Mouse (Mus musculus): Measurements from ENCODE around the gene Pgm5. TPM values are rescaled to one million over a fixed set of nuclear protein-coding genes. Genes with fewer than 3 reads are reported as not detected.
A peak's percentile ranks its signal among the peaks of the same experiment; 100 is the strongest.

The Pgm5 gene
- 8.8 and 10.0 TPM in 2 replicates for polyA plus RNA-seq (2014; fragmentation: Nextera tagmentation; extraction: Ambion mirVana)

GRCm38 (mm10) chr19:24861612-24862451, at the start of gene Pgm5:
Pgm5 (minus strand) TSS chr19:24861855.
- WGBS = under 1% methylated on average over 33 of the region's 39 CpGs
- Histone ChIP-seq H3K27me3 (replicated peaks; ENCODE audit: control insufficient read depth, insufficient read depth, low read length) (0 out of 2 replicates have a peak, but pooled peaks cover 4% of the 10 kb centered on the region), H3K9ac (ENCODE audit: low read length) (peak within 1 kb of the TSS; percentile 68), H3K4me3 (ENCODE audit: low read depth, low read length) (peak within 1 kb of the TSS; percentile 64), H3K4me1 (replicated peaks; ENCODE audit: control insufficient read depth, insufficient read depth, low read length) (peaks cover 4% of the 10 kb centered on the region; the same call in 1 of the 2 replicates), H3K4me2 (ENCODE audit: low read length) (peak within 1 kb of the TSS; percentile 63), H3K9me3 (ENCODE audit: control insufficient read depth, low read length) (no peaks in the 10 kb centered on the region), H3K27ac (ENCODE audit: low read depth) (peak within 1 kb of the TSS; percentile 74), H3K36me3 (ENCODE audit: control insufficient read depth, insufficient read depth, low read length) (no peaks in the 10 kb centered on the region)
- peak; percentile 81 for ATAC-seq (replicated peaks; ENCODE audit: low FRiP score, low TSS enrichment, low read depth)
- DNase-seq (ENCODE audit: low spot score) = peak; percentile 69

- ATAC-seq (replicated peaks; ENCODE audit: low FRiP score, low TSS enrichment, low read depth) (no peak), DNase-seq (ENCODE audit: low spot score) (no peak)
- Histone ChIP-seq H3K27ac (ENCODE audit: low read depth) (no peak overlapping the region), H3K4me1 (replicated peaks; ENCODE audit: control insufficient read depth, insufficient read depth, low read length) (no peaks in the 10 kb centered on the region), H3K9me3 (ENCODE audit: control insufficient read depth, low read length) (no peaks in the 10 kb centered on the region), H3K9ac (ENCODE audit: low read length) (no peak overlapping the region), H3K27me3 (replicated peaks; ENCODE audit: control insufficient read depth, insufficient read depth, low read length) (peaks cover 14% of the 10 kb centered on the region), H3K4me3 (ENCODE audit: low read depth, low read length) (no peak overlapping the region), H3K36me3 (ENCODE audit: control insufficient read depth, insufficient read depth, low read length) (no peaks in the 10 kb centered on the region), H3K4me2 (ENCODE audit: low read length) (no peak overlapping the region)
- 92% methylated on average over 3 of the region's 3 CpGs for WGBS
These were observed 46.9 kb upstream of the Pgm5 start for GRCm38 (mm10) chr19:24908385-24909155.

GRCm38 (mm10) chr19:24907655-24908054, 46.0 kb upstream of the Pgm5 start:
- Histone ChIP-seq H3K4me2 (ENCODE audit: low read length) (no peak overlapping the region), H3K27me3 (replicated peaks; ENCODE audit: control insufficient read depth, insufficient read depth, low read length) (peaks cover 23% of the 10 kb centered on the region), H3K9ac (ENCODE audit: low read length) (no peak overlapping the region), H3K4me1 (replicated peaks; ENCODE audit: control insufficient read depth, insufficient read depth, low read length) (no peaks in the 10 kb centered on the region), H3K4me3 (ENCODE audit: low read depth, low read length) (no peak overlapping the region), H3K9me3 (ENCODE audit: control insufficient read depth, low read length) (no peaks in the 10 kb centered on the region), H3K27ac (ENCODE audit: low read depth) (no peak overlapping the region), H3K36me3 (ENCODE audit: control insufficient read depth, insufficient read depth, low read length) (no peaks in the 10 kb centered on the region)
- ATAC-seq (replicated peaks; ENCODE audit: low FRiP score, low TSS enrichment, low read depth) (no peak), DNase-seq (ENCODE audit: low spot score) (no peak)
- WGBS = 92% methylated on average over 4 of the region's 6 CpGs

- H3K36me3 ChIP-seq (ENCODE audit: control insufficient read depth, insufficient read depth, low read length) = no peaks in the 10 kb centered on the region
- WGBS = 48% methylated on average over 2 of the region's 2 CpGs
These were observed 41.2 kb upstream of the Pgm5 start for GRCm38 (mm10) chr19:24902821-24903220.

DNA sequence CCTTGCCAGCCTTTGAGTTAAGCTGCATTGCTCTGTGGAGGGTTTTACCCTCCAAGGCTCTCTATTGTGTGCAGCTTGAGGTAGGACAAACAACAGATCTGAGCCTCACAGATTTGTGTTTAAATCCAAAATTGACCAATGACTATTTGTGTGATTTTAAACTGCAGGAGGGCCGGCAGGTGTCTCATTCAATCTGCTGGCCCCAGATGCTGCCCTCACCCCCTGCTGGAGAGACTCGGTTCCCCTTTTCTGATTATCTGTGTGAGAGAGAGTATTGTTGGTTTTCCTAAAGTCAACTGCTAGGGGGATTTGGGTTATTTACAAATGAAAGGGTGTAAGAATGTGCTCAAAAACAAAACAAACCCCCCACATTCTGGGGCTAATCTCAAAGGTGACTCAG, 40.6 kb upstream of the Pgm5 start:
- H3K4me3 ChIP-seq (ENCODE audit: low read depth, low read length) = no peak overlapping the region
- peak; percentile 49 for DNase-seq (ENCODE audit: low spot score)
- no peaks in the 10 kb centered on the region for H3K9me3 ChIP-seq (ENCODE audit: control insufficient read depth, low read length)
- H3K9ac ChIP-seq (ENCODE audit: low read length) = no peak overlapping the region
- peaks cover 10% of the 10 kb centered on the region for H3K4me1 ChIP-seq (replicated peaks; ENCODE audit: control insufficient read depth, insufficient read depth, low read length)
- WGBS = 3% methylated on average over 2 of the region's 2 CpGs
- H3K27me3 ChIP-seq (replicated peaks; ENCODE audit: control insufficient read depth, insufficient read depth, low read length) = peaks cover 77% of the 10 kb centered on the region
- H3K36me3 ChIP-seq (ENCODE audit: control insufficient read depth, insufficient read depth, low read length) = no peaks in the 10 kb centered on the region
- ATAC-seq (replicated peaks; ENCODE audit: low FRiP score, low TSS enrichment, low read depth) = no peak
- H3K27ac ChIP-seq (ENCODE audit: low read depth) = no peak overlapping the region
- H3K4me2 ChIP-seq (ENCODE audit: low read length) = no peak overlapping the region

More at GRCm38 (mm10) chr19:24902821-24903220, 41.2 kb upstream of the Pgm5 start:
- H3K9me3 ChIP-seq (ENCODE audit: control insufficient read depth, low read length) = no peaks in the 10 kb centered on the region
- H3K4me3 ChIP-seq (ENCODE audit: low read depth, low read length) = no peak overlapping the region
- peaks cover 71% of the 10 kb centered on the region for H3K27me3 ChIP-seq (replicated peaks; ENCODE audit: control insufficient read depth, insufficient read depth, low read length)
- DNase-seq (ENCODE audit: low spot score) = no peak
- no peak overlapping the region for H3K9ac ChIP-seq (ENCODE audit: low read length)
- no peak overlapping the region for H3K27ac ChIP-seq (ENCODE audit: low read depth)
- no peak for ATAC-seq (replicated peaks; ENCODE audit: low FRiP score, low TSS enrichment, low read depth)
- no peak overlapping the region for H3K4me2 ChIP-seq (ENCODE audit: low read length)
- peaks cover 8% of the 10 kb centered on the region for H3K4me1 ChIP-seq (replicated peaks; ENCODE audit: control insufficient read depth, insufficient read depth, low read length)

- 6% methylated on average over 3 of the region's 3 CpGs for WGBS
- Histone ChIP-seq H3K36me3 (ENCODE audit: control insufficient read depth, insufficient read depth, low read length) (no peaks in the 10 kb centered on the region), H3K4me3 (ENCODE audit: low read depth, low read length) (no peak overlapping the region), H3K27ac (ENCODE audit: low read depth) (no peak overlapping the region), H3K9ac (ENCODE audit: low read length) (no peak overlapping the region), H3K27me3 (replicated peaks; ENCODE audit: control insufficient read depth, insufficient read depth, low read length) (peaks cover 83% of the 10 kb centered on the region), H3K4me1 (replicated peaks; ENCODE audit: control insufficient read depth, insufficient read depth, low read length) (peaks cover 12% of the 10 kb centered on the region), H3K9me3 (ENCODE audit: control insufficient read depth, low read length) (no peaks in the 10 kb centered on the region), H3K4me2 (ENCODE audit: low read length) (no peak overlapping the region)
- ATAC-seq (replicated peaks; ENCODE audit: low FRiP score, low TSS enrichment, low read depth) (no peak), DNase-seq (ENCODE audit: low spot score) (peak; percentile 51)
These were observed 40.0 kb upstream of the Pgm5 start for GRCm38 (mm10) chr19:24901666-24902065.

DNA sequence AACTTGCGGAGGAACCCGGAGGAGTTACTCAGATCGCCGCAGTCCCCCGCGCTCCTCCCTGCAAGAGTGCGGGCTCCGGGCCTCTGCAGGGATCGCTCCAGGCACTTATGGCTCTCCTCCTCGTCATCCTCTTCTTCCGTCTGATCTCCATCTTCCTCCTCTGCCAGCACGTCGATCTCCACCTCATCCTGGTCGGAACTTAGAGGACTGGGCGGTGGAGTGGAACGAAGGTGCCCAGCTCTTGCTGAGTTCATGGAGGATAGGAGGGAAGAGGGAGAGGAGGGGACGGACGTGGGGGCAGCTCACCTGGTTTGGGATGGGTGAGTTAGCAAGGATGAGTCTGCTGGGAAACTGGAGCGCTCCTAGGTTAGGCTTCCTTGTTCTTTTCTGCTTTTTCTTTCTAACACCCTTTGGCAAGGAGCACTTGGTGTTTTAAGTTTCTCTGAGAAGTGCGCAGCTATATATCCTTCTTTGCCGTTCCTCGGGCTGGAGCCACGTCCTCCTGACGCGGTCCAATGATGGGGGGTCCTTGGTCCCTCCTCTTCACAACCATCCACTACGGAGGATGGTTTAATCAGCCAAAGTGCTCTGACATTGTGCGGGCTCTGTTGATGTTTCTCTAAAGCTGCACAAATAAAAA, 39.0 kb upstream of the Pgm5 start, which contains the start of gene Foxd4:
Foxd4 (minus strand) TSS at position 617 of the 640 bp plus-strand sequence.
- Histone ChIP-seq H3K4me1 (replicated peaks; ENCODE audit: control insufficient read depth, insufficient read depth, low read length) (peaks cover 12% of the 10 kb centered on the region), H3K36me3 (ENCODE audit: control insufficient read depth, insufficient read depth, low read length) (no peaks in the 10 kb centered on the region), H3K27me3 (replicated peaks; ENCODE audit: control insufficient read depth, insufficient read depth, low read length) (peaks cover 91% of the 10 kb centered on the region), H3K4me3 (ENCODE audit: low read depth, low read length) (peak within 1 kb of the TSS; percentile 31), H3K27ac (ENCODE audit: low read depth) (no peak within 1 kb of the TSS), H3K9me3 (ENCODE audit: control insufficient read depth, low read length) (no peaks in the 10 kb centered on the region), H3K4me2 (ENCODE audit: low read length) (peak within 1 kb of the TSS; percentile 53), H3K9ac (ENCODE audit: low read length) (no peak within 1 kb of the TSS)
- WGBS = under 1% methylated on average over 27 of the region's 27 CpGs
- DNase-seq (ENCODE audit: low spot score) (peak; percentile 75), ATAC-seq (replicated peaks; ENCODE audit: low FRiP score, low TSS enrichment, low read depth) (no peak)
